Mouse (Mus musculus) heart, postnatal 0 days (tissue): ENCODE data around the gene Clec4g. TPM values are rescaled to one million over a fixed set of nuclear protein-coding genes. Genes with fewer than 3 reads are reported as not detected.

Experiments
- ATAC-seq: fragments of 200-750 bp; cut with Nextera tagmentation; 2 replicates; pipeline ENCODE4 v1.8.0; 2017; ENCODE audit warnings: low read depth, moderate number of reproducible peaks, moderate library complexity; ENCODE audit not compliant: insufficient read depth
- DNase-seq: peaks from one replicate; pipeline ENCODE4 v3.0.0-alpha.2; 2016; ENCODE audit warnings: low spot score
- H3K27ac ChIP-seq: fragments of 300-500 bp; sonication (generic); 2 replicates; pipeline ENCODE4 v1.5.1; 2014; ENCODE audit warnings: low read depth, mild to moderate bottlenecking
- H3K27me3 ChIP-seq: fragments of 300-500 bp; sonication (generic); 2 replicates; pipeline ENCODE4 v1.6.1; 2014; ENCODE audit warnings: low read length, mixed read lengths; ENCODE audit not compliant: control insufficient read depth, insufficient read depth
- H3K36me3 ChIP-seq: fragments of 300-500 bp; sonication (generic); replicated peaks from 2 replicates; pipeline ENCODE4 v1.6.1; 2014; ENCODE audit warnings: low read length, mixed read lengths; ENCODE audit not compliant: control insufficient read depth, insufficient read depth
- H3K4me1 ChIP-seq: fragments of 300-500 bp; sonication (generic); 2 replicates; pipeline ENCODE4 v1.6.1; 2014; ENCODE audit warnings: antibody characterized with exemption; ENCODE audit not compliant: control insufficient read depth, insufficient read depth
- H3K4me2 ChIP-seq: fragments of 300-500 bp; sonication (generic); 2 replicates; pipeline ENCODE4 v1.6.1; 2014; ENCODE audit warnings: low read depth, mild to moderate bottlenecking, low read length, moderate library complexity
- H3K4me3 ChIP-seq: fragments of 300-500 bp; sonication (generic); 2 replicates; pipeline ENCODE4 v1.5.1; 2014; ENCODE audit warnings: low read depth, low read length
- H3K9ac ChIP-seq: fragments of 300-500 bp; sonication (generic); replicated peaks from 2 replicates; pipeline ENCODE4 v1.6.1; 2014; ENCODE audit warnings: low read depth, low read length, mixed read lengths
- H3K9me3 ChIP-seq: fragments of 300-500 bp; sonication (generic); replicated peaks from 2 replicates; pipeline ENCODE4 v1.6.1; 2016; ENCODE audit warnings: low read length; ENCODE audit not compliant: control insufficient read depth
- CTCF ChIP-seq: IDR thresholded peaks from 2 replicates; pipeline ENCODE4 v1.5.1; 2016; ENCODE audit warnings: antibody characterized with exemption, control low read depth, low read depth
- EP300 ChIP-seq: IDR thresholded peaks from 2 replicates; pipeline ENCODE4 v1.6.1; 2016; ENCODE audit warnings: antibody characterized with exemption, low read depth
- WGBS: fragments of 180-500 bp; shearing (Covaris S2); extraction: QIAGEN DNeasy Blood & Tissue Kit; methylation state at CpG from one replicate; pipeline ENCODE4 v1.1.7; 2014; 5-methylcytosine and 5-hydroxymethylcytosine counted together
- polyA plus RNA-seq: library from polyadenylated mRNA; unstranded; fragments of >200 nt; fragmentation: Nextera tagmentation; extraction: Ambion mirVana; gene quantifications from 2 replicates; pipeline ENCODE4 v1.2.1, GENCODE M21; 2015
- total RNA-seq: library from RNA; depleted of rRNA; stranded (reverse); fragments of >200 nt; gene quantifications from 2 replicates; pipeline ENCODE4 v1.2.3, GENCODE M21; 2014; ENCODE audit warnings: low replicate concordance; rRNA removed

The Clec4g gene
- total and polyA plus RNA-seq, 2 experiments from 2014 or later, result 2.5 TPM; not detected in 1

DNA sequence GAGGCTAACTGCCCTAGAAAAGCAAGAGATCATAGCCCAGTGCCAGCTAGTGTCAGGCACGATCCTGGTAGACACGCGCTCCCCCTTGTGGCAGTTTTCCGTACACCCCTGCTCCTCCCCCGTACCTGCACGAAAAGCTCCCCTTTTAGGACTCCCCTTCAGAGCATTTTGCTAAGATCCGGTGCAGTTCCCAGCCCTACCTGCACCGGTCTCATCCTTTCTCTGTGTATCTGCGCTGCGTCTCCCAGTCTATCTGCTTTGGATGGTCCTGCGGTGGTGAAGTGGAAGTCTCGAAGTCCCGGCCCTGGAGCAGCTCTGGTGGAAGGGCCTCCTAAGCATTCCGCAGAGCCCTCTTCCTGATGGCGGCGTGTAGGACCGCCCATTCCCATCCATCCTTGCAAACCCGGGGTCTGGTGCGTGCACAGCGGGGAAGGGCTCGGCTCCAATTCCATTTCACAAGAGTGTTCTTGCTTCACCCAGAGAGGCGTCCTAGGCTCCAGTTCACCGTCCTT is 48.4 kb downstream of the Clec4g start, which contains the start of gene Fcor:
Gene Fcor, minus strand, starts transcription at position 383 of the 512 bp plus-strand sequence.
- H3K9me3 ChIP-seq, result no peaks in the 10 kb centered on the region
- no peaks in the 10 kb centered on the region for H3K4me1 ChIP-seq
- under 1% methylated on average over 23 of the region's 23 CpGs for WGBS
- peak within 1 kb of the TSS; percentile 45; the same call in 1 of the 2 replicates for H3K9ac ChIP-seq
- peak within 1 kb of the TSS; percentile 51 for H3K4me3 ChIP-seq
- peak; percentile 61 for ATAC-seq
- TF ChIP-seq CTCF (peak; percentile 79), EP300 (no peak)
- peak within 1 kb of the TSS; percentile 71 for H3K4me2 ChIP-seq
- DNase-seq, result peak; percentile 75
- H3K36me3 ChIP-seq, result no peaks in the 10 kb centered on the region
- H3K27me3 ChIP-seq, result no peaks in the 10 kb centered on the region
- no peak within 1 kb of the TSS for H3K27ac ChIP-seq

GRCm38 (mm10) chr8:3670388-3670787 is 50.1 kb downstream of the Clec4g start:
- Histone ChIP-seq H3K9me3 (no peaks in the 10 kb centered on the region), H3K4me3 (no peak overlapping the region), H3K27ac (no peak overlapping the region), H3K9ac (no peak overlapping the region), H3K27me3 (no peaks in the 10 kb centered on the region), H3K4me2 (no peak overlapping the region), H3K4me1 (no peaks in the 10 kb centered on the region), H3K36me3 (no peaks in the 10 kb centered on the region)
- ATAC-seq, result no peak
- no peak for DNase-seq
- WGBS, result 74% methylated on average over 2 of the region's 2 CpGs
- TF ChIP-seq CTCF, result no peak
- TF ChIP-seq EP300, result no peak

DNA sequence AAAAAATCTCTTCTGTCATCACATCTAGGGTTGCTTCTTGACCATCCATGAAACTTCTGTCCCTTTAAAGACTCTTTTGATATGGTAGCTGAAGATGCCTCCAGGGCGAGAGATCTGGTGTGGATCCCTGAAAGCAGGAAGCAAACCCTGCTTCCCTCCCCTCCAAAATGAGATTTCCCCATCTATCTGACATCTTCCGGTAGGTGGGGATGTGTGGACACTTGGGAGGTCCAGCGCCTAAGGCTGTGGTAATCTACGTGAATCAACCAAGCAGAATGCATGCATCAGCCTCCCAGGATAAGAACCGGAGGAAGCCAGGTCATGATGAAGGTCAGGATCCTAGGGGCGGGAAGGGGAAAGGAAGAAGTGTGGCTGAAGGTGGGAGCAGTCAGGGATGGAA is 54.9 kb downstream of the Clec4g start, which contains the start of gene Mcemp1:
Gene Mcemp1, plus strand, starts transcription at position 248 of the 400 bp plus-strand sequence.
- no peak for DNase-seq
- Histone ChIP-seq H3K9me3 (no peaks in the 10 kb centered on the region), H3K9ac (no peak within 1 kb of the TSS), H3K27me3 (no peaks in the 10 kb centered on the region), H3K4me1 (no peaks in the 10 kb centered on the region), H3K4me2 (no peak within 1 kb of the TSS), H3K27ac (no peak within 1 kb of the TSS), H3K36me3 (no peaks in the 10 kb centered on the region), H3K4me3 (no peak within 1 kb of the TSS)
- 52% methylated on average over 6 of the region's 6 CpGs for WGBS
- no peak for ATAC-seq
- no peak for TF ChIP-seq CTCF
- no peak for TF ChIP-seq EP300

- H3K9ac ChIP-seq, result no peak overlapping the region
- WGBS, result 56% methylated on average over 5 of the region's 5 CpGs
- H3K36me3 ChIP-seq, result no peaks in the 10 kb centered on the region
- H3K27ac ChIP-seq, result no peak overlapping the region
- TF ChIP-seq EP300, result no peak
- TF ChIP-seq CTCF, result no peak
- no peak overlapping the region for H3K4me3 ChIP-seq
- H3K27me3 ChIP-seq, result no peaks in the 10 kb centered on the region
- ATAC-seq (no peak), DNase-seq (no peak)
- H3K4me1 ChIP-seq, result no peaks in the 10 kb centered on the region
- no peaks in the 10 kb centered on the region for H3K9me3 ChIP-seq
- H3K4me2 ChIP-seq, result no peak overlapping the region
These were observed 56.0 kb downstream of the Clec4g start for GRCm38 (mm10) chr8:3664405-3664804.

DNA sequence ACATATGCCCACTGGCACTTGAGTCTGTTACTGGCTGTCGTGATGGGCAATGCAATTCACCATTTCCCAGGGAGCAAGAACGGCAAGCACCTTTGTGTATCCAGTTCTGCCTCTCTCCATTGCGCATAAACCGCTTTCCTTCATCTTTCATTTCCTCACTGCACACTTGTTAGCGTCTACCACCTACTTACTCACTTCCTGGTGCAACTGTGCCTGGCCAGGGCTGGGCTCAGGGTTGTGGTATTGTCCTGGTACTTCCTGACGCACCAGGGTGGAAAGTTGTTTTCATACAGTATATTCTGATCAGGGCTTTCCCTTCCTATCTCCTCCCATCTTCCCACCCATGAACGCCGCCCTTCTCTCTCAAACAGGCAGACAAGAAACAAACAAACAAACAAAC is 59.6 kb downstream of the Clec4g start:
- no peaks in the 10 kb centered on the region for H3K36me3 ChIP-seq
- no peak overlapping the region for H3K4me2 ChIP-seq
- no peak for ATAC-seq
- H3K27me3 ChIP-seq, result no peaks in the 10 kb centered on the region
- 69% methylated on average over 8 of the region's 8 CpGs for WGBS
- no peaks in the 10 kb centered on the region for H3K9me3 ChIP-seq
- H3K4me1 ChIP-seq, result no peaks in the 10 kb centered on the region
- no peak for DNase-seq
- no peak overlapping the region for H3K4me3 ChIP-seq
- no peak overlapping the region for H3K9ac ChIP-seq
- TF ChIP-seq EP300 (no peak), CTCF (no peak)
- H3K27ac ChIP-seq, result no peak overlapping the region

Other genes starting within 250 kb of the Clec4g start
- not detected in 2 replicates for gene Tex45, start 249.8 kb downstream of the Clec4g start, total RNA-seq
- not detected in 2 replicates for gene Tex45, start 249.8 kb downstream of the Clec4g start, polyA plus RNA-seq
- 59.7 and 70.8 TPM in 2 replicates for gene Zfp358, start 227.5 kb downstream of the Clec4g start, total RNA-seq
- gene Zfp358, start 227.5 kb downstream of the Clec4g start, polyA plus RNA-seq, result 25.0 and 25.7 TPM in 2 replicates
- gene Mcoln1, start 220.2 kb downstream of the Clec4g start, total RNA-seq, result 47.6 and 56.5 TPM in 2 replicates
- gene Mcoln1, start 220.2 kb downstream of the Clec4g start, polyA plus RNA-seq, result 32.7 and 32.9 TPM in 2 replicates
- 15.9 and 41.7 TPM in 2 replicates for gene Pnpla6, start 205.3 kb downstream of the Clec4g start, total RNA-seq
- gene Pnpla6, start 205.3 kb downstream of the Clec4g start, polyA plus RNA-seq, result 7.9 and 8.4 TPM in 2 replicates
- 1.3 and 1.9 TPM in 2 replicates for gene C330021F23Rik, start 152.7 kb downstream of the Clec4g start, total RNA-seq
- gene C330021F23Rik, start 152.7 kb downstream of the Clec4g start, polyA plus RNA-seq, result 2.0 and 2.3 TPM in 2 replicates
- gene Camsap3, start 133.4 kb downstream of the Clec4g start, total RNA-seq, result 2.1 and 7.9 TPM in 2 replicates
- 0.33 and 0.43 TPM in 2 replicates for gene Camsap3, start 133.4 kb downstream of the Clec4g start, polyA plus RNA-seq
- 26.8 and 27.0 TPM in 2 replicates for gene Xab2, start 99.3 kb downstream of the Clec4g start, total RNA-seq
- 20.0 TPM in 2 replicates for gene Xab2, start 99.3 kb downstream of the Clec4g start, polyA plus RNA-seq
- gene Pet100, start 99.1 kb downstream of the Clec4g start, total RNA-seq, result 2.4 and 14.4 TPM in 2 replicates
- 112 and 121 TPM in 2 replicates for gene Pet100, start 99.1 kb downstream of the Clec4g start, polyA plus RNA-seq
- not detected in 2 replicates for gene Pcp2, start 95.1 kb downstream of the Clec4g start, total RNA-seq
- not detected in 2 replicates for gene Pcp2, start 95.1 kb downstream of the Clec4g start, polyA plus RNA-seq
- 15.2 and 30.5 TPM in 2 replicates for gene Stxbp2, start 89.7 kb downstream of the Clec4g start, total RNA-seq
- gene Stxbp2, start 89.7 kb downstream of the Clec4g start, polyA plus RNA-seq, result 13.8 and 14.5 TPM in 2 replicates
- gene Retn, start 64.9 kb downstream of the Clec4g start, total RNA-seq, result not detected in 2 replicates
- not detected in 2 replicates for gene Retn, start 64.9 kb downstream of the Clec4g start, polyA plus RNA-seq
- not detected in 2 replicates for gene Mcemp1, start 54.9 kb downstream of the Clec4g start, total RNA-seq
- 0.27 and 0.30 TPM in 2 replicates for gene Mcemp1, start 54.9 kb downstream of the Clec4g start, polyA plus RNA-seq
- gene Fcor, start 48.3 kb downstream of the Clec4g start, total RNA-seq, result not detected in 2 replicates
- 1.3 and 1.7 TPM in 2 replicates for gene Fcor, start 48.3 kb downstream of the Clec4g start, polyA plus RNA-seq
- gene Trappc5, start 44.4 kb downstream of the Clec4g start, total RNA-seq, result 31.1 and 38.0 TPM in 2 replicates
- gene Trappc5, start 44.4 kb downstream of the Clec4g start, polyA plus RNA-seq, result 29.2 and 29.8 TPM in 2 replicates
- gene Fcer2a, start 26.5 kb downstream of the Clec4g start, total RNA-seq, result not detected in 2 replicates
- gene Fcer2a, start 26.5 kb downstream of the Clec4g start, polyA plus RNA-seq, result 0.11 TPM in 1 of 2 replicates, not detected in the other
- gene Cd209a, start 28.3 kb upstream of the Clec4g start, total RNA-seq, result not detected in 2 replicates
- not detected in 2 replicates for gene Cd209a, start 28.3 kb upstream of the Clec4g start, polyA plus RNA-seq
- gene Cd209e, start 133.7 kb upstream of the Clec4g start, total RNA-seq, result not detected in 2 replicates
- not detected in 2 replicates for gene Cd209e, start 133.7 kb upstream of the Clec4g start, polyA plus RNA-seq
- gene Cd209d, start 157.9 kb upstream of the Clec4g start, total RNA-seq, result not detected in 2 replicates
- gene Cd209d, start 157.9 kb upstream of the Clec4g start, polyA plus RNA-seq, result not detected in 2 replicates
- gene Cd209b, start 206.2 kb upstream of the Clec4g start, total RNA-seq, result not detected in 2 replicates
- not detected in 2 replicates for gene Cd209b, start 206.2 kb upstream of the Clec4g start, polyA plus RNA-seq
- gene Cd209c, start 234.1 kb upstream of the Clec4g start, total RNA-seq, result not detected in 2 replicates
- 0.07 TPM in 1 of 2 replicates, not detected in the other for gene Cd209c, start 234.1 kb upstream of the Clec4g start, polyA plus RNA-seq